Mouse (Mus musculus): ENCODE measurements at regions not wholly inside any gene's neighbourhood (a gene's known extent, or its start where the extent isn't known, plus 50 kb on each side); places are given as distances from the start of the nearest gene placed in this dataset.

- no peak for ATAC-seq (replicated peaks; ENCODE audit: poor library complexity, severe bottlenecking)
Observed at GRCm38 (mm10) chr5:43087907-43088387, 145.0 kb upstream of the Cpeb2 start.

DNA sequence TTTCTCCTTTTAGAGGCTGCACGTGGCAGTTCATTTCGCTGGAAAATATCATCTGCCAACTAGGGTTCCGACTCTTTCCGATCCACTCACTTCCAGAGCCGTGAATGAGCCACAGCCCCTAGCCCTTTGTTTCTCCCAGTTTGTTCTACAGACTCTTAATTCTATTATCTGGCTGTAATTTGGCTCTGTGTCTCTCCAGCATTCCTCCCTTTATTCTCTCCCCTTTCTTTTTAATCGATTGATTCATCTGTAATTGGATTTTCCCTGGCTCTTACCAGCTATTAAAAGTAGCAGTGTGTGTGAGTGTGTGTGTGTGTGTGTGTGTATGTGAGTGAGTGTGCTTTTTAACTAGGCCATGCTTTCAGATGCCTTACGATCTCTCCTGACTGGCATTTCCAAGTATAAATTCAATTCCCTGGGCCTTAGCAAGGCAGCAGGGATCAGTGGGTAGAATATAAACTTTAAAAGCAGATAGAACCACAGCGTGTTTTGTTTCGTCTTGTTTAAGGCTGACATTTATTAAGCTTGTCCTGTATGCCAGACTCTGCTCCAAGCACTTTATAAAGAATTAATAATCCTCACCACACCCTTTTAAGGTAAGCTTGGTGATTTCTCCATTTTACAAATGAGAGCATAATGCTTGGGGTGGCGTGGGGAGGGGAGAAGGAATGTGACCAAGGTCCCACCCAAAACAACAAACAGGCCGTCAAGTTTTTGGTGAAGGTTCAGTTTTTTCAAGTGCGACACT lies 144.1 kb upstream of the Cpeb2 start:
- no peak for ATAC-seq (replicated peaks; ENCODE audit: poor library complexity, severe bottlenecking)

GRCm38 (mm10) chr5:43089475-43089874 lies 143.5 kb upstream of the Cpeb2 start:
- no peak for ATAC-seq (replicated peaks; ENCODE audit: poor library complexity, severe bottlenecking)

GRCm38 (mm10) chr5:43089941-43090340 lies 143.0 kb upstream of the Cpeb2 start:
- no peak for ATAC-seq (replicated peaks; ENCODE audit: poor library complexity, severe bottlenecking)

DNA sequence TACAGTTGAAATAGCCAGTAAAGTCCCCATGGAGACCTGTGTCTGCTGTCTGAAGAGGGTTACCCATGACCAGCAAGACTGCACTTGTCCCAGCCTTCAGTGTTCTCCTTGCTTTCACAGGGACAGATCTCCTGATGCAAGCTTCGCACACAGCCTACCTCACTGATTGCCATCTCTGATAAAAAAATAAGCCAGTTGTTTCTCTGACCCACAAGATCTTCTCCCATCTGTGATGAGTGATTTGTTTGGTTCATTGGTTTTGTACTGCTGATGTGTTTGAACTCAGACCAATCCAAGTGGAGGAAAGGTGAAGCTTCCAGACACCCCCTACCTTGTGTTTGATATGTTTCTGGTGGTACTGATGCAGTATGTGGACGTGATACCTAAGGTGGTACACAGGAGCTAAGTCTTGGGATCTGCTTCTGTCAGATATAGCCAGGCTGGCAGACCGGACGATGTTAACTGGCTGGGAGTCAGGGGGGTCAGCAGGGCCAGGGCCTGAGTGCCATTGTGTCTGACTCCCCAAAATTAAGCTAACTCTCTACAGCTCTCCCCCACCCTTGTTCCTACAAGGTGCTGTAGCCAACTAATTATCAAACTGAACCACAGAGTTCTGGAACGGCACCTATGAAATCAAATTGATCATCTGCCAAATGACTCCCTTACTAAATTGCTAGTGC lies 139.2 kb upstream of the Cpeb2 start:
- peak; percentile 18; the same call in 1 of the 2 replicates for ATAC-seq (replicated peaks; ENCODE audit: poor library complexity, severe bottlenecking)

GRCm38 (mm10) chr5:43094329-43094898 lies 138.6 kb upstream of the Cpeb2 start:
- peak; percentile 100 for ATAC-seq (replicated peaks; ENCODE audit: poor library complexity, severe bottlenecking)

DNA sequence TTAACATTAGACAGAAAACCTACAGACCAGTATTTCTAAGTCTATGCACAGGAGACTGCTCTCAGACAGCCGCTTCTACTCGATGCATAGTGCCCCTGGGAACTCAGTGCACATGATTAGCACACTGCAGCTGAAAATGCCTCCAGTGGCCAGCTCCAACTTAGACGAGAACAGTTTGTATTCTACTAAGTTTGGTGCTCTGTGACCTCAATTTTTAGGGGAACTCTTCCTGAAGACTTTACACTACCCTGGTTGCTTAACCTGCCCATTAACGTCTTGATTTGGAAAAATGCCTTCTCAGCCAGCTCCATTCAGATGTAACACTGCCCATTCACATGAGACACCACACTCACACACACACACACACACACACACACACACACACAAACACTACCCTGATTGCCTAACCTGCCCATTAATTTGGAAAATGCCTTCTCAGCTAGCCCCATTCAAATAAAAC lies 130.9 kb upstream of the Cpeb2 start:
- ATAC-seq (replicated peaks; ENCODE audit: poor library complexity, severe bottlenecking) = peak; percentile 57

GRCm38 (mm10) chr5:43102590-43102989 lies 130.4 kb upstream of the Cpeb2 start:
- ATAC-seq (replicated peaks; ENCODE audit: poor library complexity, severe bottlenecking) = peak; percentile 81

GRCm38 (mm10) chr5:43103728-43104127 lies 129.2 kb upstream of the Cpeb2 start:
- no peak for ATAC-seq (replicated peaks; ENCODE audit: poor library complexity, severe bottlenecking)

GRCm38 (mm10) chr5:43105528-43105927 lies 127.4 kb upstream of the Cpeb2 start:
- ATAC-seq (replicated peaks; ENCODE audit: poor library complexity, severe bottlenecking) = no peak

GRCm38 (mm10) chr5:43107436-43108259 lies 125.3 kb upstream of the Cpeb2 start:
- ATAC-seq (replicated peaks; ENCODE audit: poor library complexity, severe bottlenecking) = peak; percentile 69

DNA sequence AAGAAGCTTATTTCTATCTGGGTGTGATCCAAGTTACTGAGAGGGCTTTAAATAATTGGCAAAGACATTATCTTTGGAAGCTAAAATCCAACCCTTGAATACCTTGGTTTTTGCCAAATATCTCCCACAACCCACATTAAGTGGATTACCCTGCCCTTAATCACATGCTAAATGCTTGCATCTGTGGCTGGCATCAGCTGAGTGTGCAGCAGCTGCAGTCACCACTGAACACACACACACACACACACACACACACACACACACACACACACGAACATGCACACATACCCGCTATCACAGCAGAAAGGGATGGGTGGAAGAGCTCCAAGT lies 124.7 kb upstream of the Cpeb2 start:
- ATAC-seq (replicated peaks; ENCODE audit: poor library complexity, severe bottlenecking) = no peak

- no peak for ATAC-seq (replicated peaks; ENCODE audit: poor library complexity, severe bottlenecking)
Observed at GRCm38 (mm10) chr5:43110122-43110521, 122.8 kb upstream of the Cpeb2 start.

GRCm38 (mm10) chr5:43111740-43112139 lies 121.2 kb upstream of the Cpeb2 start:
- no peak for ATAC-seq (replicated peaks; ENCODE audit: poor library complexity, severe bottlenecking)

- no peak for ATAC-seq (replicated peaks; ENCODE audit: poor library complexity, severe bottlenecking)
Observed at GRCm38 (mm10) chr5:43113405-43114119, 119.4 kb upstream of the Cpeb2 start.

- no peak for ATAC-seq (replicated peaks; ENCODE audit: poor library complexity, severe bottlenecking)
Observed at GRCm38 (mm10) chr5:43115507-43115906, 117.5 kb upstream of the Cpeb2 start.

DNA sequence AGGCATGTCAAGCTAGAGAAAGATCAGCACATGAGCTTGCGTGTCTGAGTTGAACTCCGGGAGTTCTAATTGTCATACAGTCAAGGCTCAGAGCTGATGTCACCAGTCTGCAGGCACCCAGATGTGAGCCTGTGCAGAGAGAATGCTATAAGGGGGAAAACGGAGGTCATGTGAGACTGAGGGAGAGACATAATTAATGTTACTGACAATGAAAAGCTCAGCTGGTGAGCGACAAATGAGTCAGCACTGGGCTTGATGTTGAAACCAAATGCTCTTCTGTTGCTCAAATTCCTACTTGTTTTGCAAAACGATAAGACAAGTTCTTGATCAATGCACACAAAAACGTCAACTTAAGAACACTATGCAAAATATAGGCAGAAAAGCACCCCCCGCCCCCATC lies 116.1 kb upstream of the Cpeb2 start:
- ATAC-seq (replicated peaks; ENCODE audit: poor library complexity, severe bottlenecking) = peak; percentile 90

- no peak for ATAC-seq (replicated peaks; ENCODE audit: poor library complexity, severe bottlenecking)
Observed at GRCm38 (mm10) chr5:43121065-43121464, 111.9 kb upstream of the Cpeb2 start.

DNA sequence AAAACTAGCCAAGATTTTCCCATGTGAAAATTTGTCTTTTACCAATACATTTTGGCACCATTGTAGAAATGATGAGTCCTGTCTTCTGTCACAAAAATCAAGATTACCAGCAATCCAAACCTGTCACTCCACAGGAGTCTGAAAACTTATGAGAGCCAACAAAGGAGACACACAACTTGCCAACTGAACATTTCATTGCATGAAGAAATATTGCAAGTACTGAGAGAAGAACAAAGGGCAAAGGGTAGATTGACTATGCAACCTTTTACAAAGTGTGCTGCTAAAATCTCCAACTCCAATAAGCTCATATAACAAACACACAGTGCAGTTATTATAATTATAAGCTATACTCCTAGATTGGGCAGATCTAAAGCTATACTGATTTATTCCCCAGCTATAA lies 108.7 kb upstream of the Cpeb2 start:
- no peak for ATAC-seq (replicated peaks; ENCODE audit: poor library complexity, severe bottlenecking)
